Mouse (Mus musculus) lung, postnatal 0 days (tissue): ENCODE results near the gene Tac4. TPM values are rescaled to one million over a fixed set of nuclear protein-coding genes. Genes with fewer than 3 reads are reported as not detected.
A peak's percentile ranks its signal among the peaks of the same experiment; 100 is the strongest.

Source experiments
- ATAC-seq: fragments of 200-750 bp; cut with Nextera tagmentation; 2 replicates; pipeline ENCODE4 v1.8.0; 2017; ENCODE audit warnings: moderate library complexity
- DNase-seq: peaks from one replicate; pipeline ENCODE4 v3.0.0-alpha.2; 2016; ENCODE audit warnings: low spot score
- H3K27ac ChIP-seq: fragments of 300-500 bp; sonication (generic); 2 replicates; pipeline ENCODE4 v1.5.1; 2014; ENCODE audit warnings: antibody characterized with exemption, mild to moderate bottlenecking, low read length, mixed read lengths
- H3K27me3 ChIP-seq: fragments of 300-500 bp; sonication (generic); replicated peaks from 2 replicates; pipeline ENCODE4 v1.6.1; 2014; ENCODE audit warnings: low read length, mixed read lengths; ENCODE audit not compliant: insufficient read depth
- H3K36me3 ChIP-seq: fragments of 300-500 bp; sonication (generic); 2 replicates; pipeline ENCODE4 v1.6.1; 2014; ENCODE audit warnings: low read length, mixed read lengths; ENCODE audit not compliant: insufficient read depth
- H3K4me1 ChIP-seq: fragments of 300-500 bp; sonication (generic); 2 replicates; pipeline ENCODE4 v1.6.1; 2014; ENCODE audit warnings: antibody characterized with exemption, low read depth, low read length, mixed read lengths; ENCODE audit not compliant: insufficient read depth
- H3K4me2 ChIP-seq: fragments of 300-500 bp; sonication (generic); replicated peaks from 2 replicates; pipeline ENCODE4 v1.6.1; 2014; ENCODE audit warnings: low read depth, mild to moderate bottlenecking, low read length, moderate library complexity, mixed read lengths
- H3K4me3 ChIP-seq: fragments of 300-500 bp; sonication (generic); 2 replicates; pipeline ENCODE4 v1.5.1; 2014; ENCODE audit warnings: low read depth, low read length
- H3K9ac ChIP-seq: fragments of 300-500 bp; sonication (generic); replicated peaks from 2 replicates; pipeline ENCODE4 v1.6.1; 2014; ENCODE audit warnings: low read depth, mild to moderate bottlenecking
- H3K9me3 ChIP-seq: fragments of 300-500 bp; sonication (generic); 2 replicates; pipeline ENCODE4 v1.6.1; 2016; ENCODE audit warnings: low read length, mixed read lengths
- CTCF ChIP-seq: IDR thresholded peaks from 2 replicates; pipeline ENCODE4 v1.5.1; 2016; ENCODE audit warnings: antibody characterized with exemption, mild to moderate bottlenecking
- EP300 ChIP-seq: IDR thresholded peaks from 2 replicates; pipeline ENCODE4 v1.6.1; 2016; ENCODE audit warnings: antibody characterized with exemption, mild to moderate bottlenecking, control low read depth
- WGBS: fragments of 180-500 bp; shearing (Covaris S2); extraction: QIAGEN DNeasy Blood & Tissue Kit; methylation state at CpG from one replicate; pipeline ENCODE4 v1.1.7; 2014; 5-methylcytosine and 5-hydroxymethylcytosine counted together
- polyA plus RNA-seq: library from polyadenylated mRNA; unstranded; fragments of >200 nt; fragmentation: Nextera tagmentation; extraction: Ambion mirVana; gene quantifications from 2 replicates; pipeline ENCODE4 v1.2.1, GENCODE M21; 2015

Gene Tac4
- polyA plus RNA-seq, 1 experiment from 2014 or later: 0.18 TPM

- Histone ChIP-seq H3K4me3 (no peak overlapping the region), H3K4me1 (peaks cover 6% of the 10 kb centered on the region; the same call in 1 of the 2 replicates), H3K9ac (no peak overlapping the region), H3K27ac (no peak overlapping the region), H3K36me3 (no peaks in the 10 kb centered on the region), H3K4me2 (no peak overlapping the region), H3K27me3 (no peaks in the 10 kb centered on the region), H3K9me3 (no peaks in the 10 kb centered on the region)
- ATAC-seq: no peak
- 73% methylated on average over 7 of the region's 7 CpGs for WGBS
- TF ChIP-seq EP300 (no peak), CTCF (no peak)
- no peak for DNase-seq
Observed at GRCm38 (mm10) chr11:95315215-95315955, 54.1 kb downstream of the Tac4 start.

- no peak overlapping the region for H3K4me3 ChIP-seq
- no peak overlapping the region for H3K9ac ChIP-seq
- H3K36me3 ChIP-seq: no peaks in the 10 kb centered on the region
- no peaks in the 10 kb centered on the region for H3K27me3 ChIP-seq
- H3K27ac ChIP-seq: no peak overlapping the region
- TF ChIP-seq EP300 (no peak), CTCF (no peak)
- ATAC-seq (peak; percentile 57), DNase-seq (no peak)
- WGBS: 47% methylated on average over 9 of the region's 9 CpGs
- no peaks in the 10 kb centered on the region for H3K9me3 ChIP-seq
- H3K4me2 ChIP-seq: no peak overlapping the region
- H3K4me1 ChIP-seq: no peaks in the 10 kb centered on the region
Observed at GRCm38 (mm10) chr11:95318116-95318515, 56.8 kb downstream of the Tac4 start.

Other genes with a start within 250 kb of the Tac4 start
- gene Pdk2, start 220.2 kb upstream of the Tac4 start, polyA plus RNA-seq: 39.3 and 51.1 TPM in 2 replicates
- 44.3 and 63.1 TPM in 2 replicates for gene Itga3, start 184.7 kb upstream of the Tac4 start, polyA plus RNA-seq
- gene Dlx3, start 141.4 kb upstream of the Tac4 start, polyA plus RNA-seq: 0.05 TPM in 1 of 2 replicates, not detected in the other
- 0.55 and 0.79 TPM in 2 replicates for gene Dlx4, start 115.3 kb upstream of the Tac4 start, polyA plus RNA-seq
- gene Kat7, start 48.7 kb downstream of the Tac4 start, polyA plus RNA-seq: 30.7 and 33.5 TPM in 2 replicates
- gene Fam117a, start 75.5 kb downstream of the Tac4 start, polyA plus RNA-seq: 20.4 and 21.6 TPM in 2 replicates
- gene Slc35b1, start 123.2 kb downstream of the Tac4 start, polyA plus RNA-seq: 87.3 and 96.8 TPM in 2 replicates
- gene Spop, start 152.6 kb downstream of the Tac4 start, polyA plus RNA-seq: 140 and 185 TPM in 2 replicates